Mouse (Mus musculus): ENCODE measurements around the gene Tmem91. TPM values are rescaled to one million over a fixed set of nuclear protein-coding genes. Genes with fewer than 3 reads are reported as not detected.

Tmem91 gene
- polyA plus RNA-seq, 1 experiment: 3.7 TPM

GRCm38 (mm10) chr7:25690051-25690450, 15.1 kb upstream of the Tmem91 start:
- no peaks in the 10 kb centered on the region for H3K27me3 ChIP-seq (ENCODE audit: control insufficient read depth, insufficient read depth, low read length, poor library complexity, severe bottlenecking)
- TF ChIP-seq CTCF (IDR thresholded peaks at IDR 0.05; ENCODE audit: low read depth, low read length) (no peak), EP300 (IDR thresholded peaks at IDR 0.05; ENCODE audit: insufficient read depth, low read depth, low read length) (no peak), POLR2A (IDR thresholded peaks at IDR 0.05; ENCODE audit: insufficient read depth, low read length) (no peak)
- H3K27ac ChIP-seq (ENCODE audit: insufficient read depth, low read length): no peak overlapping the region
- no peaks in the 10 kb centered on the region for H3K4me1 ChIP-seq (ENCODE audit: control insufficient read depth, insufficient read depth, low read length)
- no peaks in the 10 kb centered on the region for H3K9me3 ChIP-seq (replicated peaks; ENCODE audit: control insufficient read depth, insufficient read depth, low read length, poor library complexity, severe bottlenecking)
- H3K4me3 ChIP-seq (ENCODE audit: low read depth, low read length): no peak overlapping the region
- no peaks in the 10 kb centered on the region for H3K36me3 ChIP-seq (ENCODE audit: control insufficient read depth, insufficient read depth, low read length, poor library complexity, severe bottlenecking)
- H3K9ac ChIP-seq (ENCODE audit: low read depth, poor library complexity, severe bottlenecking): no peak overlapping the region

DNA sequence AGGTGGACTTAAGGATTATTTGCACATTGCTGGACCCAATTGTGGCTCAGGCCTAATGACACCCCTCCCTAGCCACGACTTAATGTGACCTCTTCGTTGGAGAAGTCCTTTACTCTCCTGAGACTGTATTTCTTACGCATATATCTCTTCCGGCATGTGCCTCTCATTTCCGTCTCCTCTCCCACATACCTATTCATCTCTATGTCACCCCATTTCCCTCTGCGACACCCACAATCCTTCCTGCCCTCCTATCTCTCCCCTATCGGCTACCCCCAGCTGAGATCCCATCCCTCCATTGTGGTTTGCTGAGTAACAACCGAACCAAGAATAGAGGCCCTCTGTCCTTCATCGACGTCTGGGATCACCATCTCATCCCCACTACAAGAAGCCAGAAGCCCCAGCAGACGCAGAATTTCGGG, 14.6 kb upstream of the Tmem91 start:
- Histone ChIP-seq H3K9ac (ENCODE audit: low read depth, poor library complexity, severe bottlenecking) (no peak overlapping the region), H3K9me3 (replicated peaks; ENCODE audit: control insufficient read depth, insufficient read depth, low read length, poor library complexity, severe bottlenecking) (no peaks in the 10 kb centered on the region), H3K27ac (ENCODE audit: insufficient read depth, low read length) (no peak overlapping the region), H3K36me3 (ENCODE audit: control insufficient read depth, insufficient read depth, low read length, poor library complexity, severe bottlenecking) (no peaks in the 10 kb centered on the region), H3K4me3 (ENCODE audit: low read depth, low read length) (no peak overlapping the region), H3K4me1 (ENCODE audit: control insufficient read depth, insufficient read depth, low read length) (no peaks in the 10 kb centered on the region), H3K27me3 (ENCODE audit: control insufficient read depth, insufficient read depth, low read length, poor library complexity, severe bottlenecking) (no peaks in the 10 kb centered on the region)
- no peak for TF ChIP-seq EP300 (IDR thresholded peaks at IDR 0.05; ENCODE audit: insufficient read depth, low read depth, low read length)
- no peak for TF ChIP-seq CTCF (IDR thresholded peaks at IDR 0.05; ENCODE audit: low read depth, low read length)
- TF ChIP-seq POLR2A (IDR thresholded peaks at IDR 0.05; ENCODE audit: insufficient read depth, low read length): no peak

DNA sequence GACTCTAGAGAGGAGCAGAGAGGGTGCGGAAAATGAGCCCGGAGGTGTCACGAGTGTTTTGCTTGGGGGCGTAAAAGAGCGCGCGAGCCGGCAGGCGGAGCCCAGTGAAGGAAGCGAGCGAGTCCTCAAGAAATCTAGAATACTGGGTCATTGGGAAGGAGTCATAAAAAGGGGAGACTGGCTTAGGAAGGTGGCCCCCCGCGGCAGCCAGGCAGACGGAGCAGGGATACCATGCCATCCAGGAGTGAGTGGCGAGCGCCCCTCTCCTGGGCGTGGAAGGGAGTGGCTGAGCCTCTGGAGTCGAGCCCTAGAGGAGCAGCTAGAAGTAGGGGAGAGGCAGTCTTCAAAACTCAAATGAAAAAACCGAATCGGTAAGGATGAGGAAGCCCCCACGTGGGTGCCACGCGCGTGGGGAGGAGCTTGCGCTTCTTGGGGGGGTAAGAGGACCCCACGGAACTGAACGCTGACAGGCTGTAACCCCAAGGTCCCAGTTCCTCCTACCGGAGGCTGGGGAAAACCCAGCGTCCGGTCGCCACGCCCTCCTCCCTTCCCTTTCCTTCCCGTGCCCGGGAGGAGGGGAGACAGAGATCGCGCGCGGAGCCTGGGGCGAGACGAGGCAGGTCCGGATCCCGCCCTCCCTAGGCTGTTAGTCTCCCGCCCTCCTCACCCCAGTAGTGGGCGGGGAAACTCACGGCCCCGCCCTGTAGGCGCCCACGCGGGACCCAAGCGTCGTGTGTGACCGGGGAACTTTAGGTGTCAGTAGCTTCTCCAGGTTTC, 14.0 kb upstream of the Tmem91 start:
- Histone ChIP-seq H3K4me1 (ENCODE audit: control insufficient read depth, insufficient read depth, low read length) (peaks cover under 1% of the 10 kb centered on the region), H3K4me3 (ENCODE audit: low read depth, low read length) (peak overlapping the region; percentile 95), H3K27me3 (ENCODE audit: control insufficient read depth, insufficient read depth, low read length, poor library complexity, severe bottlenecking) (no peaks in the 10 kb centered on the region), H3K27ac (ENCODE audit: insufficient read depth, low read length) (no peak overlapping the region), H3K9ac (ENCODE audit: low read depth, poor library complexity, severe bottlenecking) (peak overlapping the region; percentile 77), H3K9me3 (replicated peaks; ENCODE audit: control insufficient read depth, insufficient read depth, low read length, poor library complexity, severe bottlenecking) (no peaks in the 10 kb centered on the region), H3K36me3 (ENCODE audit: control insufficient read depth, insufficient read depth, low read length, poor library complexity, severe bottlenecking) (no peaks in the 10 kb centered on the region)
- no peak for TF ChIP-seq POLR2A (IDR thresholded peaks at IDR 0.05; ENCODE audit: insufficient read depth, low read length)
- no peak for TF ChIP-seq EP300 (IDR thresholded peaks at IDR 0.05; ENCODE audit: insufficient read depth, low read depth, low read length)
- TF ChIP-seq CTCF (IDR thresholded peaks at IDR 0.05; ENCODE audit: low read depth, low read length): no peak

DNA sequence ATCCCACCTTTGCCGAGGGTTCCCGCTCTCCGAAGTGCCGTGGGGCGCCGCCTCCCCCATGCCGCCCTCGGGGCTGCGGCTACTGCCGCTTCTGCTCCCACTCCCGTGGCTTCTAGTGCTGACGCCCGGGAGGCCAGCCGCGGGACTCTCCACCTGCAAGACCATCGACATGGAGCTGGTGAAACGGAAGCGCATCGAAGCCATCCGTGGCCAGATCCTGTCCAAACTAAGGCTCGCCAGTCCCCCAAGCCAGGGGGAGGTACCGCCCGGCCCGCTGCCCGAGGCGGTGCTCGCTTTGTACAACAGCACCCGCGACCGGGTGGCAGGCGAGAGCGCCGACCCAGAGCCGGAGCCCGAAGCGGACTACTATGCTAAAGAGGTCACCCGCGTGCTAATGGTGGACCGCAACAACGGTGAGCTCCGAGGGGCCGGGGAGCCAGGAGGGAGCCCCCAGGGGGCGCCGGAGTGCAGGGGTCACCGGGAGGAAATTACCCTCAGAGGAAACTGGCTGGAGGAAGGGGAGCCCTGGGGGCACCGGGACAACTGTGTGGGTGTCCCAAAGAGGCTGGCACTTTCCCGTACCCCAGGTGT, 12.9 kb upstream of the Tmem91 start:
- Histone ChIP-seq H3K4me1 (ENCODE audit: control insufficient read depth, insufficient read depth, low read length) (peaks cover 5% of the 10 kb centered on the region), H3K36me3 (ENCODE audit: control insufficient read depth, insufficient read depth, low read length, poor library complexity, severe bottlenecking) (no peaks in the 10 kb centered on the region), H3K9me3 (replicated peaks; ENCODE audit: control insufficient read depth, insufficient read depth, low read length, poor library complexity, severe bottlenecking) (no peaks in the 10 kb centered on the region), H3K4me3 (ENCODE audit: low read depth, low read length) (peak overlapping the region; percentile 95), H3K9ac (ENCODE audit: low read depth, poor library complexity, severe bottlenecking) (peak overlapping the region; percentile 77), H3K27ac (ENCODE audit: insufficient read depth, low read length) (no peak overlapping the region), H3K27me3 (ENCODE audit: control insufficient read depth, insufficient read depth, low read length, poor library complexity, severe bottlenecking) (no peaks in the 10 kb centered on the region)
- TF ChIP-seq CTCF (IDR thresholded peaks at IDR 0.05; ENCODE audit: low read depth, low read length) (peak; percentile 24), EP300 (IDR thresholded peaks at IDR 0.05; ENCODE audit: insufficient read depth, low read depth, low read length) (no peak), POLR2A (IDR thresholded peaks at IDR 0.05; ENCODE audit: insufficient read depth, low read length) (no peak)

- TF ChIP-seq EP300 (IDR thresholded peaks at IDR 0.05; ENCODE audit: insufficient read depth, low read depth, low read length) (no peak), CTCF (IDR thresholded peaks at IDR 0.05; ENCODE audit: low read depth, low read length) (peak; percentile 41)
- Histone ChIP-seq H3K4me1 (ENCODE audit: control insufficient read depth, insufficient read depth, low read length) (peaks cover 5% of the 10 kb centered on the region), H3K9me3 (replicated peaks; ENCODE audit: control insufficient read depth, insufficient read depth, low read length, poor library complexity, severe bottlenecking) (no peaks in the 10 kb centered on the region), H3K4me3 (ENCODE audit: low read depth, low read length) (peak within 1 kb of the TSS; percentile 95), H3K27ac (ENCODE audit: insufficient read depth, low read length) (no peak within 1 kb of the TSS), H3K36me3 (ENCODE audit: control insufficient read depth, insufficient read depth, low read length, poor library complexity, severe bottlenecking) (no peaks in the 10 kb centered on the region), H3K9ac (ENCODE audit: low read depth, poor library complexity, severe bottlenecking) (peak within 1 kb of the TSS; percentile 77), H3K27me3 (ENCODE audit: control insufficient read depth, insufficient read depth, low read length, poor library complexity, severe bottlenecking) (no peaks in the 10 kb centered on the region)
Measured at GRCm38 (mm10) chr7:25686680-25687531, 11.9 kb upstream of the Tmem91 start, which contains the start of gene Tgfb1. Tgfb1 (plus strand) TSS chr7:25687002.
